Mouse (Mus musculus) thymus, adult 2 months (tissue): ENCODE results near the gene Ccdc12.

Source experiments
- CTCF ChIP-seq: fragments of 200-500 bp; IDR thresholded peaks from 2 replicates; pipeline ENCODE4 v1.5.1; 2012; ENCODE audit warnings: mild to moderate bottlenecking, control low read depth, low read length, moderate library complexity, borderline replicate concordance; ENCODE audit not compliant: control insufficient read depth, poor library complexity, insufficient read depth; ENCODE audit errors: extremely low read depth
- POLR2A ChIP-seq: fragments of 200-500 bp; IDR thresholded peaks from 2 replicates; pipeline ENCODE4 v1.6.1; 2012; ENCODE audit warnings: mild to moderate bottlenecking, low read length, control low read depth, moderate library complexity; ENCODE audit not compliant: control insufficient read depth, poor library complexity, insufficient read depth; ENCODE audit errors: extremely low read depth

DNA sequence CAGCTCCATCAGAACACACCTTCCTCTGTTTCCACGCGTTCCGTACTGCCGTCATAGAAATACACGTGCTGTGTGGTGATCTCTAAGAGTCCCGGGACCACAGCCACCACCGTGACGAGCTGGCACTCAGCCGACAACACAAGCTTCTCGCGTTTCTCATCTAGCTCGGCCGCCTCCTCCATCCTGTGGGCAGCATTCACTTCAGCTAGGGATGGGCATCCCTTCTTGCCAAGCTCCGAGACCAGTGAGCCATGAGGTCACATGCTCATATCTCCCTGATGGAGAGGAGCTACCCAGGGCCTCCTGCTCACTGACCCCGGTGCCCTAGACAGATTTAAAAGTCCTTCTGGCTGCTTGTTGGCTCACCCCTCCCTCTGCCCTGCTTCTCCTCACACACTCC, 26.1 kb upstream of the Ccdc12 start:
- TF ChIP-seq CTCF (no peak), POLR2A (no peak)
